Mouse (Mus musculus) embryo, embryonic 10 days (tissue): Measurements from ENCODE around the gene Armc9.

ENCODE experiments used
- DNase-seq: peaks from one replicate; pipeline ENCODE4 v3.0.0-alpha.2; 2015; ENCODE audit warnings: low spot score

Armc9 gene

DNA sequence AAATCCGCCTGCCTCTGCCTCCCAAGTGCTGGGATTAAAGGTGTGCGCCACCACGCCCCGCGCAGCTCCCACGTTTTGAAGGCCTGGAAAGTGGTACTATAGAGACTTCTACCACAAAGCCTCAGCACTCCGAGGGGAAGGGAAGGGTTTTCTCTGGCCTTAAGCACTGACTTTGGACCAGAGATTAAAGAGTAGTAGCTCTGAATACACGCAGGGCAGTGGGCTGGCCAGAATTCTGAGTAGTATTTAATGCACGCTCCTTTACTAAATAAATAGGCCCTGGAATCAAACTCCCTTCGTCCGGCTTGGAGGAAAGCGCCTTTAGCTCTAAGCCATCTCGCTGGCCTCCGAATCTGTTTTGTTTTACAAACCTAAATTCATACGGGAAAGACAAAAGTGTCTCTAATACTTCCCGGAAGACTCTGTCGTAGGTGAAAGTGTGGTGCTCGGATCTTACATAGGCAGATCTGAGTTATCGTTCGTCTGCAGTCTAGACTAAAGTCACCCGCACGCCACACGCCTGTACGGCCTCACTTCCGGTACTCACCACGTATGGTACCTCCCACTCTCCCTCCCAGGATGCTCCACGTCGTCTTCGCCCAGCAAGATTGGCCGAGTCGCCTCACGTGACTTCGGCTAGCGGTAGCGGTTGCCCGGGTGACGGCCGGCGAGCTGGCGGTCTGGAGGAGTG lies at the start of gene Armc9:
TSS of gene Armc9 (plus strand) at position 648 of the 691 bp plus-strand sequence.
- DNase-seq: peak; percentile 99

DNA sequence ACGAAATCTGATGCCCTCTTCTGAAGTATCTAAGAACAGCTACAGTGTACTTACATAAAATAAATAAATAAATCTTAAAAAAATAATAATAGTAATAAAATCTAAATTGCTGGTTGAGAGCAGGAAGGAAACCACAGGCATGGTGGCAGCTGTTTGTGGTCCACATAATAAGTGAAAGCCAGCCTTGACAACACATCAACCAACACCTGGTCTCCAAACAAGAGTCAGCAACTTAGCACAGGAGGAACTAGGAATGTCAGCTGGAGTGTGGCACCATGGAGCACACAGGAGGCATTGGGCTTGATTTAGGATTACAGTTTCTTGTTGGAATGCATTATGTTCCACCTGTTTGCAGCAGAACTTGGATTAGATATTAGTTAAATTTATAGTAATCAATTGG lies 49.5 kb upstream of the Armc9 start:
- no peak for DNase-seq

DNA sequence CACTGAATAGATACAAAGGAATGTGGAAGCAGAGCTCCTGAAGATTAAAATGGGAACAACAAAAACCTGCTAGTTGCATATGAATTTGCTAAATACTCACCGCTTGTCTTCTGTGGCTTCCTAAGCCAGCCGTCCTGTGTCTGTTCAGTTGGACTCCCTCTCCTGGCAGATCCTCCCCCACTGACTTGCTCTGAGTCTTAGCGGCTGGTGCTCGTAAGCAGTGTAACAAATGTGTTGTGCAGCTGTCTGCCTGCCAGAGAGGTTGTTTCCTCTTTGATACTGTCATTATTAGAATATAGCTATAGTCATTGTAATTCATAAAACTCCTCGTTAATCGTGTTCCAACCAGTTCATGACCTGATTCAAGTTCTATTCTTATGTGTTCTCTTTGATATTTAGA lies 42.8 kb upstream of the Armc9 start, which contains the start of gene Htr2b:
TSS of gene Htr2b (minus strand) at position 192 of the 400 bp plus-strand sequence.
- no peak for DNase-seq

DNA sequence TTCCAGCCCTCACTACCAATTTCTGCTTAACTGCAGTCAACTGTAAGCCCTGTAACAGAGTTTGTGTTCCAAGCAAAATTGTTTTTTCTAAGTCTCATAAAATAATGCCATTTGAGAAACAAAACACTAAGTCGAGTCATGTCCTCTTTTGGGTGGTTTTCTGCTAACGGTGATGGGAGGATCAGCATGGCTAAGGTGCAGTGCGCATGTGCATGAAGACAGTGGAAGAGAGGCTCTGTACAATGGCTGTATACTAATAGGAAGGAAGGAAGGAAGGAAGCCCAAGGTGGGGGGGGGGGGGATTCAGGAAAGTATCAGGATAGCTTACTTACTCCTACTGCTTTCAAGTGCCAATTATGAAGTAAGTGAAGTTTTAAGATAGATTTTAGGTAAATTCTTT lies 40.4 kb upstream of the Armc9 start:
- no peak for DNase-seq

DNA sequence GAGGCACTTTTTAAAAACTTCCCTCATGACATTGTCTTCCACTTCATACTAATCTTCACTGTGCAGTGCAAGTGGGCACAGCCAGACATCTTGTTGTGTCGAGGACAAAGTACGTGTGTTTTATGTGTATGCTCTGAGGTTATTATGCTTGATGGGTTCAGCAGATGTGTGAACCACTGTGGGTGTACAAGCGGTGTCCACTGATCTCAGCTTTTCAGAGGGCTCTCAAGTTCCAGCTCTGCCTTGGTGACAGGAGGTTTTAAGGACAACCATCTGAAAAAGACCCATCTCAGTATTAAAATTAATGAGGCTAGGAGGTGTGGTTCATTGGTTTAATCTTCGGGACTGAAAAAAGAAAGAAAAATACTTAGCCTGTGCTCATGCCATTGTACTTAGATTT lies 35.0 kb upstream of the Armc9 start:
- DNase-seq: no peak

DNA sequence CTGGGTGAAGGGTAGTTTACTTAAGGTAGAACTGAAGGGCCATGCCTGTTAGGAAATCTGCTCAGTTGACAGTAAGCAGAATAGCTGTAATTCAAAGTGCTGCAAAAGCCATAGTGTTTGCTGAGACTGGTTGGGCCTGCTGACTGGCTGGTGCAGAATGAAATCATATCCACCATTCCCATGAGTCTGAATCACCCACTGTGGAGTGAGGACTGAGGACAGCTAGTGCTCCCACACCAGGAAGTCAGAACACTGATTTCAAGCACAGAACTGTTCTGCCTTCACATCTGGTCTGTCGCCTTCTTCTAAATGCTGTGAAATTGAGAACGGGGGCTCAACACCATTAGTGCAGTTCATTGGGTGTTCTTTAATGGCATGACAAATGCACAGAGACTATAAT lies 28.5 kb upstream of the Armc9 start:
- no peak for DNase-seq

DNA sequence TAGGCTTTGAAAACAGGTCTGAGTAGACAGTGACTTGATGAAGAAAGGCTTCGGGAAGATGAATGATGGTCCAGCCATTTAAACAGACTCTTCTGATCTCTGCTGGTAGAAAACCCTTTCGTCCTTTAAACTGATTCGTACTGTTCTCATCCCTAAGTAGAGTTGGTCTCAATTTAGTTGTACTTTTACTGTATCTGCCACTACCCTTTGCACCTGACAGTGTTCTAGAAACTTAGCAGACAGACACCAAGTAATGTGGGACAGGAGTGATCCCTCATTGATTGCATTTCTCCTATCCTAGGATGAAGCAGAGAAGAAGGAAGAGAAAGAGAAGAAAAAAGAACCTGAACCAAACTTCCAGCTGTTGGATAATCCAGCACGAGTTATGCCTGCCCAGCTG lies 21.2 kb upstream of the Armc9 start, which contains the start of gene Gm21972:
TSS of gene Gm21972 (plus strand) at position 301 of the 400 bp plus-strand sequence.
- no peak for DNase-seq

DNA sequence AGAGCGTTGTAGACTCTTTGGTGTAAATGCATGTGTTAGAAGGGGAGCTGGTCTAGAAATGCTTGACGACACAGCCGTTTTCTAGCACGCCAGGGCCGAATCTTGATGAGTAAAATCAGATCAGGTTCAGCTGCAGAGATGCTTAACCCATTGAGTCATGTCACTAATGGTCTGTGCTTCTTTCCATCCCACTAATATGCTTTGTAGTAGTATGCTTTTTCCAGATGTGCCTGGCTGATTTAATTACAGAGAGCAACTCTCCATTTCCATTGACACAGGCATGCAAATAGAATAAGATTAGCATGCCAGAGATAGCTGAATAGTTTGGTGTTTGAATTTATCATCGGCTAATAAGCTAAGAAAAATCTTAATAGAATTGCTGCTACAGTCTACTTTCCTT lies 19.3 kb upstream of the Armc9 start:
- no peak for DNase-seq

DNA sequence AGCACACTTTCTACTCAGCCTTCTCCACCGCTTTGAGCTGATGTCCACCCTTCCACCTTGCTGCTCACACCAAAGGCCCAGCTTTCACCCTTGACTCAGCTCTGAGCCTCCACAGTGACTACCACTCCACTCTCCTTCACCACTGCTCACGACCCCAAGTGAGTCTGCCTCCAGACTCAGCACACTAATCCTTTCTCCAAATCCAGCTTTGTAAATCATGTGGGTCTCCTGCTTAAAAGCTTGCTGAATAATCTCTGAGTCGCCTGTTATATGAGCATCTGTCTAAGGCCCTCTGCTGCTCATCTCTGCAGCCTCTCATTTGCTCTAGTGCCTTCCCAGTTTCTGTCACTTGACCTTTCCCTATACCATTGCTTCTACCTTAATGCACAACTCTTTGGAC lies 13.5 kb upstream of the Armc9 start:
- no peak for DNase-seq

DNA sequence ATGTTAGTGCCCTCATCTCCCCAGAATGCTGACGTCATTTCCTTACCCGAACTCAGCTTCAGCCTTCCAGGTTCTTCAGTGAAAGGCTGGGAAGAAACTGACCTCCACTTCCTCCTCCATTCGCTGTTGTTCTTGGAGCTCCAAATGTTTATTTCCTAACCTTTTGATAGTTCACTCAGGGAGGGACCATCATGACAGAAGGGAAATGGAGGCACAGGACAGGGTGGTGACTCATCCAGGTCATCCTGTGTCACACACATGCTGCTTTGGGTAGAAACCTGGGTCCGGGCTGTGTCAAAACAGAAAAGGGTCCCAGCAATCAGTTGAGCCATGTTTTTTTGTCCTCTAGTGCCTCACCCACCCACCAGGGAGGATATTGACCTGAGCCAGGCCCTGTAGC lies 11.4 kb upstream of the Armc9 start:
- DNase-seq: no peak

DNA sequence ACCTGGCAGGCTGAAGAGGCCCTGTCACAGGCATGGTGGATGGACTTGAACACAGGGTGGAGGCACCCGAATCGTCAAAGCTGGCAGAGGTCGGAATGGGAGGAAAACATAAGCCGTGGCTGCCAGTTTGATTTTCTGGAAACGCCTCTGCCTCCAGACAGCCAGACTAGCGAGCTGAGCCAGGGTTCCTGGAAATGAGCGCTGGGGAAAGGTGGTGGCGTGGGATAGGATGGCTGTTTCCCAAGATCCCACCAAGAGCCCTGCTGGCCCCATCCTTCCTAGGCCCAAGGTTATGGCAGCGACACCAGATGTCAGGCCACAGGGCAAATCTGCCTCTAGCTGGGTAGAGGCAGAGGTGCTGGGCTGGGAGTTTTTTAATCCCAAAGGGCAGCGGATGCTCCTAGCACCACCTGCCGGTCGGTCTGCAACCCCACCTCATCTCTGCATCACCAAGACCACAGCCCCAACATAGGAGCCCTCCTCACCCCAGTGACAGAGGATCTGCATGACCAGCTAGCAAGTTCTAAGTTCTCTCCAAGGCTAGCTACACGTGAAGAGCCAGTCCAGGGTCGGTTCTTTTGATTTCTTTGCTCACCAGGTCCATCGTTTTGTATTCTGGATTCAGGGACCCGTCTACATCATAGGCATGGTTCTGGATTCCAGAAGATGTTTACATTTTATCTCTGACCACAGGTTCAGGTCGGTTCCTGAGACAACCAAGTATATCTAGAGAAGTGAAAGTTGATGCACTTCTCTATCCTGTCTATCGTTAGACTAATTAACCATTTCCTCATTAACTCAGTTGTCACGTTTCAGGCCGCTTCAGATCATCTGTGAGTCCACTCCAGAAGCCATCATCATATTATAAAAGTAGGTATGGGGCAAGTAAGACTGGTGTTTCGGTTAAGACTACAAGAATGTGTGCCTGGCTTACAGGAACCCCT lies 10.3 kb upstream of the Armc9 start:
- no peak for DNase-seq

DNA sequence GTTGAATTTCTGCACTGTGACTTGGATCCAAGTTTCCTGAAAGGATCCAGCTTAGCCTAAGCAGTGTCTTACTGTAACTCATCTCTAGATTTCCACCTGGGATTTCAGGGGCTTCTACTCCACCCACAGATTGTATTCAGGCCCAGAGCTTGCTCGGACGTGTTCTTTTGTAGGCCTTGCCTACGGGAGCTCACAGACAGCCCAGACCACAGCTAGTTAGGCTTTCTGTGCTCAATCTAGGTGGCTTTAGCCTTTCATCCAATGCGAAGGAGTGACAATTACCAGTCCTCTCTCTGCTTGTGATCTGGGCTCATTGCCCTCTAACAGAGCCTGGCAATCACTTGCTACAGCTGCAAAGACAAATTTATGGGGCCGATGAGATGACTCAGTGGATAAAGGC lies 8.3 kb upstream of the Armc9 start:
- no peak for DNase-seq

DNA sequence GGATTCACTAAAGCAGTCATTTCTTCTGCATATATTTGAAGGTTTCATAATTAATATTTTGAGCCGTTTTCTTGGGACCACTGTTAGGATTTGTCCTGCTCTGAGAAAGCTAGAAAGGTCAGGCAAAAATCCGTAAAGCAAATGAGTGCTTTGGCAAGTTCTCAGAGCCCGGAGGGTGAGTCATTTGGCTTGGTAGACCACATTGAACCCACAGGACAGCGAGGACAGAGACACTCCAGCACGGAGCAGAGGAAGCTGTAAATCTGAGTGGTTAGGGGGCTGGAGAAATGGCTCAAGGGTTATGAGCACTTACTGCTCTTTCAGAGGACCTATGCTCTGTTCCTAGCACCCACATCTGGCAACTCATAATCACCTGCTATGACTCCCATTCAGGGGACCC lies 7.0 kb upstream of the Armc9 start:
- no peak for DNase-seq

DNA sequence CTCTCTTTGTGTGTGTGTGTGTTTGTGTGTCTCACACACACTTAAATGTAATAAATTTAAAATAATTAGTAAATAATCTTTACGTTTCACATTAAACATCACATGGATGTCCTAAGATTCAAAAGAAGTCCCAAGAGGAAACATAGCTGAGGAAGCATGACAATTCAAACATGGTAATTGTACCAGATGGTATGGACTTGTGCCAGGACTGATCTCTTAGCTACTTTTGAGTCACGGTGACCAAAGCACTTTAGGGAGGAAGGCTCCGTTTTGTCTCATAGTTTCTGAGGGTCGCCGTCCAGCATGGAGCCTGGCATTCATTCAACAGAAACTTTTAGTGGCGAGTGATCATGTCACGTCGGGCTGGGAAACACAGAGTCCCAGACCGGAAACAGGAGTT lies 6.4 kb upstream of the Armc9 start:
- no peak for DNase-seq

DNA sequence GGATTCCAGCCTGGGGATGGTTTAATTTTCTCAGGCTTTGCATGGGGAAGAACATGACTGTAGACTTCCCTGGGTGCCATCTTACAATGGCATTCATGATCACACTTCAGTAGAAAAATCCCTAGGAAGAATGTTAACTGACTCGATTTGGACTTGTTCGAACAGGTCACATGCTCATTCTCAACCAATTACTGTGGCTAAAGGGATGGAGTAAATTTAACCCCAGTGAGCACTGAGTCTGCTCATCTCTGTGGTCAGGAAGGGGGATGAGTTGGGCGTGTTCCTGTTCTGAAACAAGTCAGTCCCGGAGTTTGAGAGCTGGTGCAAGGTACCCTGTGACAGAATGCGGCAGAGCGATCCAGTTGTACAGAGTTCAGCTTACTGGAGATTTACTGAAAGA lies 3.7 kb upstream of the Armc9 start:
- DNase-seq: no peak

DNA sequence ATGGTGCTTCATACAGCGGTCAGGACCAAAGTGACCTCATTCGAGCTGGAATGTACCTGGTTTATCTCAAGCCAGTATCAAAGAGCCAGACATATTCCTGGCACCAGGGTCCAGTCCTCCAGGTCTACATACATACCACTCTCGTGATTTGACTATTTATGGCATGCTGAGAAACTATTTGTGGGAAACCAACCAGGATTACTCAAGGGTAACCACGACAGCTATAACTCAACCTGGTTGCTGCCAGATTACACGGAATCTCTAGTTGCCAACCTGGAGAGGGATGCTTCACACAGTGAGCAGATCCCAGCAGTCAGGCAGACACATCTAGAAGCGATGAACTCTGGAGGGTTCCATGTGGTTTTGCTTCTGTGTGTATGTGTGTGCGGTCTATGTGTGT lies 3.2 kb upstream of the Armc9 start:
- DNase-seq: no peak

DNA sequence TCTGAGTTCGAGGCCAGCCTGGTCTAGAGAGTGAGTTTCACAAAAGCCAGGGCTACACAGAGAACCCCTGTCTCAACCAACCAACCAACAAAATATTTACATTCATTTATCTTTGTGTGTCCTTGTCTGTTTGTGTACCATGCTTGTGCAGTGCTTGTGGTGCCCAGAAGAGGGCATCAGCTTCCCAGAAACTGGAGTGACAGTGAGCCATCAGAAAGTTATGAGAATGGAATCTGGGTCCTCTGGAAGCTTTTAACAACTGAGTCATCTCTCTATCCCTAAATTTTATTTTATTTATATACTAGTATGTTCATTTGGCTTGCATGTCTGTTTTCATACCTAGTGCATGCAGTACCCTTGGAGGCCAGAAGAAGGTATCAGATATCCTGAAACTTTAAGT lies 2.0 kb upstream of the Armc9 start:
- no peak for DNase-seq

DNA sequence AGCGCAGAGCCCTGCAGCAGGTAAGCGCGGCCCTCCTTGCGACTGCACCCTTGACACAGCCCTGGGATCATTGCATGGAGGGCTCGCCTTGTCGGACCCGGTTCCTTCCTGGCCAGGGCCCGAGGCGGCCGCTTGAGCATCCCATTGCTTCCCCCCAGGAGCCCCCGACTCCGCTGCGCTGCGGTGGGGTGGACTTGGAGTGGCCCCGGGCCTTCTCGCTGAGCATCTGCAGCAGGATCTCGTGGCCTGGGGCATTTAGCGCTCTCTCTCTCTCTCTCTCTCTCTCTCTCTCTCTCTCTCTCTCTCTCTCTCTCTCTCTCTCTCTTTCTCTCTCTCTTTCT lies 214 bp downstream of the Armc9 start:
- no peak for DNase-seq

DNA sequence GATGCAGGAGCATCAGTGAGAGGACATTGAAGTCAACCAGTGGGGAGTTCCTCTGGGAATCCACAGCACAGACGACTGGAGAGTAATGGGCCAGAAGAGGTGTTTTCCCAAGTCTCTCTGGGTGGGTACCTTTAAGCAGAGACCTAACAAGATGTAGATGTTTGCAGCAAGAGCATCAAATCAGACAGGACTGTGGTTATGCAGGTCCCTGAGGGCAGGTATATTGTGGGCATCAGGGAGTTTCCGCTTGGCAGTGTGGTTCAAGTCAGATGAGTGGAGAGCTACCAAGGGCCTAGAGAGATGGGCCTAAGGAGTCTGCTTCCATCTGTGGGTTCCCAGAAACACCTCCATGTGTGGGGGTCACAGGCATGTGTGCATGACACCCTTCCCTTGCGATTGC lies 1.5 kb downstream of the Armc9 start:
- no peak for DNase-seq

DNA sequence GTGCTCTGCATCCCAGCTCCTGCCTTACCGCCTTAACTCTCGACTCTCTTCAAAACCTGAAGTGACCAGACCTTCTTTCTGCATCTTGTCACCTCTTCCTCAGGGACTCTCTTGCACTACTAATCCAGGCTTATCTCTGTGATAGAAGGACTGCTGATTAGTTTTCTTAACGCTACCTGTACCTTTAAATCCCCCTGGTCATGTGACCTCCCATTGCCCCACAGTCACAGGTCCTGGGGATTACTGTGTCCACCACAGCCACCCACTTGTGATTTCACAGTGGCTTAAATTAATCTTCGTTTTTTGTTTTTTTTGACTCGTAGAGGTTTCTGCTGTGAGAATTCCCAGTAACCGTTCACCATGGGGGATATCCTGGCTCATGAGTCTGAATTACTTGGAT lies 2.0 kb downstream of the Armc9 start:
- no peak for DNase-seq

DNA sequence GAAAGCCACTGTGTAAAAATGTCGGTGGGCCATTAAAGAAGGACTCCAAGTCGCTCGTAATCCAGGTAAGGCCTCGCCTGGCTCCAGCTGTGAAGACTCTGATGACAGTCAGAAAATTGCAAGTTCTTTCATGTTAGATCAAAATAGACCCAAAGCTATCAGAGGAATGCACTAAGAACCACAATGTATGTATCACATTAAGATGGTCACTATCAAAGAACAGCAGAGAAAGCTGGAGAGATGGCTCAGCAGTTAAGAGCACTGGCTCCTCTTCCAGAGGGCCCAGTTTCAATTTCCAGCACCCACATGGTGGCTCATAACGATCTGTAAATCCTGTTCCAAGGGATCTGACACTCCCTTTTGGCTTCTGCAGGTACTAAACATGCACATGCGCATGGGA lies 5.5 kb downstream of the Armc9 start:
- DNase-seq: no peak

DNA sequence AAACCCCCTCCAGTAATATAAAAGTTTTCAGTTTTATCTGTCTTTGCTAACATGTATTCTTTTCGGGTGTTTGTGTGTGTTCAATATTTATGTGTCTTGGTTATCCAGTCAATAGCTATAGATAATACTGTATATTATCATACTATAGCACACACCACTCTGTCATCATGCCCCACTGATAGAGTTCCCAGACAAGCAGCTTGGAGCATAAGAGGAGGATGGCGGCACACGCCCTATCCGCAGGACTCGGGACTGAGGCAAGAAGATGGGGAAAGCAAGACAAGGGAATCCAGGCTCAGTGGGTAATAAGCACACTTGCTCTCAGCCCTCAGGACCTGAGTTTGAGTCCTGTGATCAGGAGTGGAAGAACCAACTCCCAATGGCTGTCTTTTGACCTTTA lies 5.9 kb downstream of the Armc9 start:
- no peak for DNase-seq

DNA sequence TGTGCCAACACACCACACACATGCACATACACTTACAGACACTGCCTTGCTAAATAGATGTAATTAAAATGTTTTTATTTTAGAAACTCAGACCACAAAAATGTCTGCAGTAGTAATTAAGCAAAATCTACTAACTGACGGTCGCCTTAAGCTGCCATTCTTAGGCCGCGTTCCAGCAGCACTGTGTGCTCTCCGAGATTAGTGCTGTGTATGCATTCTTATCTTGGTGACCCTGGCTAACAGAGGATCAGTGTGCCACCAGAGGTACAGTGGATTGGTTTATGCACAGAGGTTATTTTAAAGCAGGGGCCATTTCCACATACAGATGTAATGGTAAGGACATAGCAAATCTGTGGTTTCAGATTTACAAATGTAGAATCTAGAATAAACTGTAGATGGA lies 6.5 kb downstream of the Armc9 start:
- no peak for DNase-seq

DNA sequence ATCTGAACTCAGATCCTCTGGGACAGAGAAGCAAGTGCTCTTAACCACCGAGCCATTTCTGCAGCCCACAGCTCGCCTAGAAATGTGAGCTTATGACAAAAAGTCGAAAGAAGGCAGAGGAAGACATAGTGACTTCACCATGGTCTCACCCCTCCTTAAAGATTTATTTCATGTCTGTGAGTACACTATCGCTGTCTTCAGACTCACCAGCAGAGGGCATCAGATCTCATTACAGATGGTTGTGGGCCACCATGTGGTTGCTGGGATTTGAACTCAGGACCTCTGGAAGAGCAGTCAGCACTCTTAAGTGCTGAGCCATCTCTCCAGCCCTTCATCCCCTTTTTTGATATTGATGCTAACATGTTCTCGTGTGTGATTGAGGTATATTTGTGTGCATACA lies 20.0 kb downstream of the Armc9 start:
- no peak for DNase-seq
